Mouse (Mus musculus) 416B (cell line): Measurements from ENCODE around the gene Svbp.

Source experiments
- DNase-seq: peaks from one replicate; pipeline ENCODE4 v3.0.0; 2011; ENCODE audit warnings: low read depth

Svbp gene

GRCm38 (mm10) chr4:119246688-119247225 is 51.7 kb downstream of the Svbp start:
- no peak for DNase-seq

- DNase-seq, result peak; percentile 58
These were observed 52.5 kb downstream of the Svbp start for GRCm38 (mm10) chr4:119247462-119248235.

GRCm38 (mm10) chr4:119248407-119248965 is 53.4 kb downstream of the Svbp start:
- no peak for DNase-seq
